Mouse (Mus musculus) kidney, embryonic 16.5 days (tissue): ENCODE measurements around the gene Zbtb11. TPM values are rescaled to one million over a fixed set of nuclear protein-coding genes. Genes with fewer than 3 reads are reported as not detected.
A peak's percentile ranks its signal among the peaks of the same experiment; 100 is the strongest.
"Not testable (repeated sequence)": the region's sequence is repeated elsewhere in the genome, so short reads cannot be mapped to it uniquely, and the experiment has no call there.

Experiments used
- ATAC-seq: fragments of 200-750 bp; cut with Nextera tagmentation; 2 replicates; pipeline ENCODE4 v1.8.0; 2017; ENCODE audit warnings: moderate TSS enrichment; ENCODE audit not compliant: low FRiP score, low TSS enrichment
- H3K27ac ChIP-seq: fragments of 300-500 bp; sonication (generic); 2 replicates; pipeline ENCODE4 v1.5.1; 2014; ENCODE audit warnings: low read length
- H3K27me3 ChIP-seq: fragments of 300-500 bp; sonication (generic); 2 replicates; pipeline ENCODE4 v1.6.1; 2014; ENCODE audit warnings: low read length, control low read depth, mixed read lengths; ENCODE audit not compliant: insufficient read depth
- H3K36me3 ChIP-seq: fragments of 300-500 bp; sonication (generic); 2 replicates; pipeline ENCODE4 v1.6.1; 2014; ENCODE audit warnings: low read length, control low read depth, mixed read lengths; ENCODE audit not compliant: insufficient read depth
- H3K4me1 ChIP-seq: fragments of 300-500 bp; sonication (generic); 2 replicates; pipeline ENCODE4 v1.6.1; 2014; ENCODE audit warnings: low read length, control low read depth, mixed read lengths; ENCODE audit not compliant: insufficient read depth
- H3K4me2 ChIP-seq: fragments of 300-500 bp; sonication (generic); replicated peaks from 2 replicates; pipeline ENCODE4 v1.6.1; 2014; ENCODE audit warnings: low read depth, low read length
- H3K4me3 ChIP-seq: fragments of 300-500 bp; sonication (generic); 2 replicates; pipeline ENCODE4 v1.5.1; 2014; ENCODE audit warnings: mild to moderate bottlenecking, low read length
- H3K9ac ChIP-seq: fragments of 300-500 bp; sonication (generic); replicated peaks from 2 replicates; pipeline ENCODE4 v1.6.1; 2014; ENCODE audit warnings: low read length
- H3K9me3 ChIP-seq: fragments of 300-500 bp; sonication (generic); 2 replicates; pipeline ENCODE4 v1.6.1; 2016; ENCODE audit warnings: low read length, control low read depth
- WGBS: fragments of 180-500 bp; shearing (Covaris S2); extraction: QIAGEN DNeasy Blood & Tissue Kit; methylation state at CpG from one replicate; pipeline ENCODE4 v1.1.7; 2014; 5-methylcytosine and 5-hydroxymethylcytosine counted together
- polyA plus RNA-seq: library from polyadenylated mRNA; unstranded; fragments of >200 nt; fragmentation: Nextera tagmentation; extraction: Ambion mirVana; gene quantifications from 2 replicates; pipeline ENCODE4 v1.2.1, GENCODE M21; 2015

Zbtb11 gene
- polyA plus RNA-seq, 1 experiment from 2014 or later = 16.5 TPM

- ATAC-seq = no peak; the same call in 1 of the 2 replicates
- H3K4me1 ChIP-seq = peaks cover 4% of the 10 kb centered on the region; the same call in 1 of the 2 replicates
- no peak overlapping the region for H3K4me3 ChIP-seq
- no peaks in the 10 kb centered on the region for H3K9me3 ChIP-seq
- no peak overlapping the region for H3K27ac ChIP-seq
- WGBS = 36% methylated on average over 7 of the region's 7 CpGs
- H3K9ac ChIP-seq = no peak overlapping the region
- no peaks in the 10 kb centered on the region for H3K36me3 ChIP-seq
- H3K4me2 ChIP-seq = peak overlapping the region; percentile 18; the same call in 1 of the 2 replicates
- H3K27me3 ChIP-seq = no peaks in the 10 kb centered on the region
Measured at GRCm38 (mm10) chr16:55948963-55949362, 24.7 kb upstream of the Zbtb11 start.

- ATAC-seq = no peak
- WGBS = 71% methylated on average over 3 of the region's 3 CpGs
- Histone ChIP-seq H3K27ac (no peak overlapping the region), H3K9me3 (no peaks in the 10 kb centered on the region), H3K4me3 (no peak overlapping the region), H3K27me3 (no peaks in the 10 kb centered on the region), H3K9ac (no peak overlapping the region), H3K4me2 (no peak overlapping the region), H3K36me3 (no peaks in the 10 kb centered on the region), H3K4me1 (peaks cover 4% of the 10 kb centered on the region; the same call in 1 of the 2 replicates)
Measured at GRCm38 (mm10) chr16:55950462-55950861, 23.2 kb upstream of the Zbtb11 start.

GRCm38 (mm10) chr16:55950946-55951678 lies 22.6 kb upstream of the Zbtb11 start:
- H3K4me3 ChIP-seq = 0 out of 2 replicates have a peak overlapping the region, but pooled peaks have one; percentile 1
- 43% methylated on average over 19 of the region's 19 CpGs for WGBS
- no peaks in the 10 kb centered on the region for H3K36me3 ChIP-seq
- no peak overlapping the region for H3K4me2 ChIP-seq
- peak; percentile 59; the same call in 1 of the 2 replicates for ATAC-seq
- no peak overlapping the region for H3K9ac ChIP-seq
- no peaks in the 10 kb centered on the region for H3K27me3 ChIP-seq
- H3K4me1 ChIP-seq = peaks cover 4% of the 10 kb centered on the region; the same call in 1 of the 2 replicates
- no peak overlapping the region for H3K27ac ChIP-seq
- H3K9me3 ChIP-seq = no peaks in the 10 kb centered on the region

- Histone ChIP-seq H3K27me3 (no peaks in the 10 kb centered on the region), H3K27ac (no peak overlapping the region), H3K9ac (no peak overlapping the region), H3K4me3 (no peak overlapping the region), H3K4me1 (peaks cover 4% of the 10 kb centered on the region; the same call in 1 of the 2 replicates), H3K36me3 (no peaks in the 10 kb centered on the region), H3K9me3 (no peaks in the 10 kb centered on the region), H3K4me2 (no peak overlapping the region)
- 0 out of 2 replicates have a peak, but pooled peaks have one; percentile 39 for ATAC-seq
- 69% methylated on average over 7 of the region's 7 CpGs for WGBS
Measured at GRCm38 (mm10) chr16:55951679-55952327, 21.9 kb upstream of the Zbtb11 start.

GRCm38 (mm10) chr16:55952771-55953170 lies 20.9 kb upstream of the Zbtb11 start:
- Histone ChIP-seq H3K9ac (no peak overlapping the region), H3K27ac (no peak overlapping the region), H3K9me3 (no peaks in the 10 kb centered on the region), H3K4me3 (no peak overlapping the region), H3K27me3 (no peaks in the 10 kb centered on the region), H3K4me2 (no peak overlapping the region), H3K36me3 (no peaks in the 10 kb centered on the region), H3K4me1 (peaks cover 4% of the 10 kb centered on the region; the same call in 1 of the 2 replicates)
- no peak for ATAC-seq

- ATAC-seq = not testable (repeated sequence)
Measured at GRCm38 (mm10) chr16:55954196-55954595, 19.5 kb upstream of the Zbtb11 start.

GRCm38 (mm10) chr16:55963068-55963467 lies 10.6 kb upstream of the Zbtb11 start:
- not testable (repeated sequence) for H3K4me3 ChIP-seq, H3K27ac ChIP-seq, H3K9ac ChIP-seq, ATAC-seq, H3K27me3 ChIP-seq, H3K4me2 ChIP-seq, H3K4me1 ChIP-seq, H3K9me3 ChIP-seq, H3K36me3 ChIP-seq
- WGBS = 95% methylated on average over 6 of the region's 11 CpGs

More at GRCm38 (mm10) chr16:55954196-55954595, 19.5 kb upstream of the Zbtb11 start:
- H3K27me3 ChIP-seq, H3K4me3 ChIP-seq, H3K4me1 ChIP-seq, H3K9ac ChIP-seq, H3K27ac ChIP-seq, H3K9me3 ChIP-seq, H3K36me3 ChIP-seq, H3K4me2 ChIP-seq: not testable (repeated sequence)
- 89% methylated on average over 9 of the region's 9 CpGs for WGBS

GRCm38 (mm10) chr16:55964126-55964949 lies 9.3 kb upstream of the Zbtb11 start:
- peaks cover 20% of the 10 kb centered on the region for H3K4me1 ChIP-seq
- peaks cover 13% of the 10 kb centered on the region; the same call in 1 of the 2 replicates for H3K36me3 ChIP-seq
- H3K9ac ChIP-seq = no peak overlapping the region
- no peak overlapping the region for H3K4me2 ChIP-seq
- H3K27me3 ChIP-seq = no peaks in the 10 kb centered on the region
- ATAC-seq = no peak
- no peak overlapping the region for H3K27ac ChIP-seq
- H3K9me3 ChIP-seq = no peaks in the 10 kb centered on the region
- H3K4me3 ChIP-seq = no peak overlapping the region
- WGBS = 60% methylated on average over 4 of the region's 4 CpGs

GRCm38 (mm10) chr16:55966212-55966871 lies 7.3 kb upstream of the Zbtb11 start, which contains the start of gene Rpl24:
TSS of gene Rpl24 (plus strand) at chr16:55966275.
- H3K27ac ChIP-seq = peak within 1 kb of the TSS; percentile 84
- H3K9me3 ChIP-seq = no peaks in the 10 kb centered on the region
- peak; percentile 92 for ATAC-seq
- peak within 1 kb of the TSS; percentile 98 for H3K4me3 ChIP-seq
- under 1% methylated on average over 42 of the region's 42 CpGs for WGBS
- peaks cover 25% of the 10 kb centered on the region for H3K4me1 ChIP-seq
- peak within 1 kb of the TSS; percentile 99 for H3K9ac ChIP-seq
- no peaks in the 10 kb centered on the region for H3K27me3 ChIP-seq
- peaks cover 30% of the 10 kb centered on the region for H3K36me3 ChIP-seq
- H3K4me2 ChIP-seq = peak within 1 kb of the TSS; percentile 97
